ENCODE assay signal across 13 mouse cellular contexts in the genomic region with DNA sequence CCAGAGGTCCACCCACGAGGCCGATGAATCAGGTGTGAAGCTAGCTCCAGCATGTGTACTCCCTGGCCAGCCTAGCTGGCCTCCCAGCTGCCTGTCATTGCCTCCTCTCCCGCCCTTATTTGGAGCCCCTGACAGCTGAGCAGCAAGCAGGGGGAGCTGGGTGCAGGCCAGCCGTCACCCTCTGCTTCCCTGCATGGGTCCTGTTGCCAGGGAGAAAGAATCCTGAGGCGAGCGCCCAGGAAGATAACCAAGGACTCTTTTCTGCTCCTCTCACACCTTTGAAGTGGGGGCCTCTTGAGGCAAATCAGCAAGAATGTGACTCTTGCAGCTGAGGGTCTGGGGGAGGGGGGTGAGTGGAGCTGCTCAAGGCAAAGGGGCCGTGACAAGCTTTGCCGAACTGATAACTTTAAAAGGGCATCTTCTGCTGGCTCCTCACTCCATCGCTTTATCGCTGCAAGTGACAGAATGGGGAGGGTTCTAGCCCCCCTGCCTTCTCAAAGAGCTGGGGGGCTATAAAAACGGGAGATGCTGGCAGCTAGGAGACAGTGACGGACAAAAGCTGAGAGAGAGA. TPM values are rescaled to one million over a fixed set of nuclear protein-coding genes. Genes with fewer than 3 reads are reported as not detected.
DNase-seq lines count a peak whose midpoint lies in the region; ATAC-seq and TF ChIP-seq lines count a peak whose summit lies in the region.
"Had no signal": no experiment of that assay in that cellular context is flagged by ENCODE, and none has a peak within 500 bp of the region (broad histone marks: within the 10 kb centered on the region; RNA-seq: fewer than 3 reads in every experiment).

A gene (plus strand): TSS at position 521 of the 571 bp plus-strand sequence.

- ATAC-seq in forebrain, embryonic 13.5 days, result no peak
- no peak for ATAC-seq in forebrain, embryonic 11.5 days (replicated peaks; ENCODE audit: low FRiP score)
- ATAC-seq in hindbrain, embryonic 14.5 days (ENCODE audit: low FRiP score), result peak; percentile 56
- ATAC-seq in inflammation-experienced regulatory T-cells, adult 6 months, result no peak

- TF ChIP-seq CTCF in thymus, adult 2 months (IDR thresholded peaks at IDR 0.05; ENCODE audit: borderline replicate concordance, control insufficient read depth, extremely low read depth, insufficient read depth, low read length, poor library complexity), result no peak

- no peaks in the 10 kb centered on the region for H3K9me3 ChIP-seq in forebrain, embryonic 13.5 days (replicated peaks)
- H3K9me3 ChIP-seq in forebrain, embryonic 11.5 days (ENCODE audit: control insufficient read depth, low read length), result no peaks in the 10 kb centered on the region
- no peaks in the 10 kb centered on the region for H3K9me3 ChIP-seq in hindbrain, embryonic 14.5 days (ENCODE audit: control insufficient read depth, low read length)
- H3K9me3 ChIP-seq: embryonic facial prominence, embryonic 12.5 days; limb, embryonic 12.5 days had no signal

- 0 out of 2 replicates have a peak within 1 kb of the TSS, but pooled peaks have one; percentile 14 for H3K27ac ChIP-seq in forebrain, embryonic 13.5 days
- no peak within 1 kb of the TSS for H3K27ac ChIP-seq in forebrain, embryonic 11.5 days (ENCODE audit: low read depth, low read length)
- no peak within 1 kb of the TSS for H3K27ac ChIP-seq in thymus, adult 2 months (ENCODE audit: control insufficient read depth, insufficient read depth, low read length)
- H3K27ac ChIP-seq in hindbrain, embryonic 14.5 days, result peak within 1 kb of the TSS; percentile 68
- H3K27ac ChIP-seq: embryonic facial prominence, embryonic 12.5 days; gastrocnemius, adult 2 months; kidney, postnatal 0 days; limb, embryonic 12.5 days; macrophage had no signal

- no peak for DNase-seq in forebrain, embryonic 11.5 days (ENCODE audit: low spot score)
- DNase-seq in thymus, adult 2 months, result no peak
- DNase-seq in thymus, postnatal 10 days (ENCODE audit: low spot score in 2 of 2), result no peak
- peak; percentile 31 for DNase-seq in hindbrain, embryonic 14.5 days (ENCODE audit: low spot score)
- no peak for DNase-seq in kidney, postnatal 36 days
- DNase-seq in gastrocnemius, postnatal 14 days, result no peak
- DNase-seq: gastrocnemius, adult 2 months had no signal

- H3K27me3 ChIP-seq in forebrain, embryonic 13.5 days, result no peaks in the 10 kb centered on the region
- no peaks in the 10 kb centered on the region for H3K27me3 ChIP-seq in forebrain, embryonic 11.5 days (ENCODE audit: control insufficient read depth, insufficient read depth, low read length)
- H3K27me3 ChIP-seq in thymus, adult 2 months (ENCODE audit: control insufficient read depth, insufficient read depth, low read length), result no peaks in the 10 kb centered on the region
- H3K27me3 ChIP-seq in hindbrain, embryonic 14.5 days (ENCODE audit: control insufficient read depth, insufficient read depth, low read length), result no peaks in the 10 kb centered on the region
- H3K27me3 ChIP-seq: embryonic facial prominence, embryonic 12.5 days; limb, embryonic 12.5 days had no signal

- peaks cover 13% of the 10 kb centered on the region for H3K4me1 ChIP-seq in forebrain, embryonic 13.5 days
- H3K4me1 ChIP-seq in forebrain, embryonic 11.5 days (replicated peaks; ENCODE audit: control insufficient read depth, insufficient read depth, low read length), result no peaks in the 10 kb centered on the region
- H3K4me1 ChIP-seq in thymus, adult 2 months (replicated peaks; ENCODE audit: control insufficient read depth, insufficient read depth, low read length), result no peaks in the 10 kb centered on the region
- peaks cover 4% of the 10 kb centered on the region for H3K4me1 ChIP-seq in hindbrain, embryonic 14.5 days (replicated peaks; ENCODE audit: control insufficient read depth, insufficient read depth, low read length)
- H3K4me1 ChIP-seq: embryonic facial prominence, embryonic 12.5 days; limb, embryonic 12.5 days had no signal

- H3K4me2 ChIP-seq in forebrain, embryonic 13.5 days, result no peak within 1 kb of the TSS
- no peak within 1 kb of the TSS for H3K4me2 ChIP-seq in forebrain, embryonic 11.5 days (ENCODE audit: low read depth, low read length, severe bottlenecking)
- H3K4me2 ChIP-seq in hindbrain, embryonic 14.5 days (replicated peaks), result no peak within 1 kb of the TSS
- H3K4me2 ChIP-seq: embryonic facial prominence, embryonic 12.5 days; limb, embryonic 12.5 days had no signal

- no peak for TF ChIP-seq POLR2A in thymus, adult 2 months (IDR thresholded peaks at IDR 0.05; ENCODE audit: control insufficient read depth, extremely low read depth, insufficient read depth, low read length, poor library complexity)

- intact Hi-C loops in gastrocnemius, postnatal 14 days (cut with DNase I; ENCODE audit: low total_unique reads), result no loop called here

- peak within 1 kb of the TSS; percentile 38; the same call in 1 of the 2 replicates for H3K9ac ChIP-seq in forebrain, embryonic 13.5 days
- H3K9ac ChIP-seq in forebrain, embryonic 11.5 days (ENCODE audit: low read length), result no peak within 1 kb of the TSS
- no peak within 1 kb of the TSS for H3K9ac ChIP-seq in hindbrain, embryonic 14.5 days
- H3K9ac ChIP-seq: embryonic facial prominence, embryonic 12.5 days; limb, embryonic 12.5 days had no signal

- peaks cover 23% of the 10 kb centered on the region for H3K36me3 ChIP-seq in forebrain, embryonic 13.5 days (ENCODE audit: poor library complexity, severe bottlenecking)
- peaks cover 6% of the 10 kb centered on the region for H3K36me3 ChIP-seq in forebrain, embryonic 11.5 days (ENCODE audit: control insufficient read depth, insufficient read depth, low read length)
- H3K36me3 ChIP-seq in thymus, adult 2 months (ENCODE audit: control insufficient read depth, insufficient read depth, low read length), result no peaks in the 10 kb centered on the region
- H3K36me3 ChIP-seq in hindbrain, embryonic 14.5 days (replicated peaks; ENCODE audit: control insufficient read depth, insufficient read depth), result peaks cover 28% of the 10 kb centered on the region

- no peak within 1 kb of the TSS for H3K4me3 ChIP-seq in forebrain, embryonic 13.5 days
- no peak within 1 kb of the TSS for H3K4me3 ChIP-seq in forebrain, embryonic 11.5 days (ENCODE audit: low read depth, low read length)
- no peak within 1 kb of the TSS for H3K4me3 ChIP-seq in thymus, adult 2 months (ENCODE audit: control insufficient read depth, insufficient read depth, low read length)
- no peak within 1 kb of the TSS for H3K4me3 ChIP-seq in hindbrain, embryonic 14.5 days (replicated peaks; ENCODE audit: low read length)
- H3K4me3 ChIP-seq: embryonic facial prominence, embryonic 12.5 days; gastrocnemius, adult 2 months; limb, embryonic 12.5 days had no signal

- 50% methylated on average over 12 of the region's 12 CpGs for whole genome bisulfite sequencing in forebrain, embryonic 13.5 days
- WGBS in forebrain, embryonic 11.5 days, result 60% methylated on average over 12 of the region's 12 CpGs
- 48% methylated on average over 12 of the region's 12 CpGs for WGBS in thymus, adult 2 months
- 36% methylated on average over 12 of the region's 12 CpGs for WGBS in hindbrain, embryonic 14.5 days

RNA-seq across cellular contexts. Expression of the gene that starts here (rescaled TPM):
- polyA plus RNA-seq in forebrain, embryonic 13.5 days (2015; fragmentation: Nextera tagmentation; extraction: Ambion mirVana), result 0.79 and 2.4 TPM in 2 replicates
- 0.29 TPM in 1 of 2 replicates, not detected in the other for polyA plus RNA-seq in forebrain, embryonic 11.5 days (2014; fragmentation: Nextera tagmentation; extraction: Ambion mirVana)
- 1.6 and 195 TPM in 2 replicates for polyA plus RNA-seq in thymus, adult 2 months (2012; rRNA removed)
- 2.4 TPM in 2 replicates for polyA plus RNA-seq in hindbrain, embryonic 14.5 days (2014; fragmentation: Nextera tagmentation; extraction: Ambion mirVana)
- polyA plus RNA-seq in inflammation-experienced regulatory T-cells, adult 6 months (2017; shearing (Covaris generic)), result not detected
- total RNA-seq in gastrocnemius, postnatal 14 days (2021), result not detected
- total RNA-seq: gastrocnemius, adult 2 months had no signal
- polyA plus RNA-seq: kidney, postnatal 0 days; macrophage had no signal

Comparison
In these comparisons a context has a peak if more than half of its experiments do, and no peak if none do; other contexts are left out.
1. H3K27ac ChIP-seq: peak in forebrain, embryonic 13.5 days (single experiment) and hindbrain, embryonic 14.5 days (single experiment); none in forebrain, embryonic 11.5 days (single experiment) and thymus, adult 2 months (single experiment).